Mouse (Mus musculus) hindbrain, embryonic 16.5 days (tissue): ENCODE measurements around the gene 3830406C13Rik. TPM values are rescaled to one million over a fixed set of nuclear protein-coding genes. Genes with fewer than 3 reads are reported as not detected.
A peak's percentile ranks its signal among the peaks of the same experiment; 100 is the strongest.

Source experiments
- ATAC-seq: fragments of 200-750 bp; cut with Nextera tagmentation; 2 replicates; pipeline ENCODE4 v1.8.0; 2017; ENCODE audit warnings: moderate TSS enrichment, moderate library complexity
- H3K27ac ChIP-seq: fragments of 300-500 bp; sonication (generic); 2 replicates; pipeline ENCODE4 v1.5.1; 2014; ENCODE audit warnings: low read depth, mild to moderate bottlenecking, control low read depth, low read length, moderate library complexity
- H3K27me3 ChIP-seq: fragments of 300-500 bp; sonication (generic); replicated peaks from 2 replicates; pipeline ENCODE4 v1.6.1; 2014; ENCODE audit warnings: low read length; ENCODE audit not compliant: control insufficient read depth, insufficient read depth
- H3K36me3 ChIP-seq: fragments of 300-500 bp; sonication (generic); 2 replicates; pipeline ENCODE4 v1.6.1; 2014; ENCODE audit warnings: mild to moderate bottlenecking, low read length, moderate library complexity, mixed read lengths; ENCODE audit not compliant: control insufficient read depth, insufficient read depth
- H3K4me1 ChIP-seq: fragments of 300-500 bp; sonication (generic); 2 replicates; pipeline ENCODE4 v1.6.1; 2014; ENCODE audit warnings: low read depth, low read length; ENCODE audit not compliant: control insufficient read depth, insufficient read depth
- H3K4me2 ChIP-seq: fragments of 300-500 bp; sonication (generic); 2 replicates; pipeline ENCODE4 v1.6.1; 2014; ENCODE audit warnings: mild to moderate bottlenecking, low read length, control low read depth, moderate library complexity
- H3K4me3 ChIP-seq: fragments of 300-500 bp; sonication (generic); 2 replicates; pipeline ENCODE4 v1.5.1; 2014; ENCODE audit warnings: mild to moderate bottlenecking, low read length, control low read depth, moderate library complexity
- H3K9ac ChIP-seq: fragments of 300-500 bp; sonication (generic); 2 replicates; pipeline ENCODE4 v1.6.1; 2014; ENCODE audit warnings: low read depth, mild to moderate bottlenecking, control low read depth, low read length, moderate library complexity
- H3K9me3 ChIP-seq: fragments of 300-500 bp; sonication (generic); 2 replicates; pipeline ENCODE4 v1.6.1; 2014; ENCODE audit warnings: mild to moderate bottlenecking, low read length, moderate library complexity; ENCODE audit not compliant: control insufficient read depth
- WGBS: fragments of 180-500 bp; shearing (Covaris S2); extraction: QIAGEN DNeasy Blood & Tissue Kit; methylation state at CpG from one replicate; pipeline ENCODE4 v1.1.7; 2014; 5-methylcytosine and 5-hydroxymethylcytosine counted together
- polyA plus RNA-seq: library from polyadenylated mRNA; unstranded; fragments of >200 nt; fragmentation: Nextera tagmentation; extraction: Ambion mirVana; gene quantifications from 2 replicates; pipeline ENCODE4 v1.2.1, GENCODE M21; 2015

Gene 3830406C13Rik
- polyA plus RNA-seq, 1 experiment from 2014 or later, result 42.3 TPM

- Histone ChIP-seq H3K9me3 (no peaks in the 10 kb centered on the region), H3K4me3 (no peak overlapping the region), H3K4me1 (peaks cover 11% of the 10 kb centered on the region), H3K27me3 (peaks cover 53% of the 10 kb centered on the region), H3K9ac (no peak overlapping the region), H3K4me2 (peak overlapping the region; percentile 9; the same call in 1 of the 2 replicates), H3K27ac (no peak overlapping the region), H3K36me3 (no peaks in the 10 kb centered on the region)
- 1% methylated on average over 42 of the region's 42 CpGs for WGBS
- 0 out of 2 replicates have a peak, but pooled peaks have one; percentile 21 for ATAC-seq
These were observed 57.3 kb downstream of the 3830406C13Rik start for GRCm38 (mm10) chr14:12341075-12341788.

DNA sequence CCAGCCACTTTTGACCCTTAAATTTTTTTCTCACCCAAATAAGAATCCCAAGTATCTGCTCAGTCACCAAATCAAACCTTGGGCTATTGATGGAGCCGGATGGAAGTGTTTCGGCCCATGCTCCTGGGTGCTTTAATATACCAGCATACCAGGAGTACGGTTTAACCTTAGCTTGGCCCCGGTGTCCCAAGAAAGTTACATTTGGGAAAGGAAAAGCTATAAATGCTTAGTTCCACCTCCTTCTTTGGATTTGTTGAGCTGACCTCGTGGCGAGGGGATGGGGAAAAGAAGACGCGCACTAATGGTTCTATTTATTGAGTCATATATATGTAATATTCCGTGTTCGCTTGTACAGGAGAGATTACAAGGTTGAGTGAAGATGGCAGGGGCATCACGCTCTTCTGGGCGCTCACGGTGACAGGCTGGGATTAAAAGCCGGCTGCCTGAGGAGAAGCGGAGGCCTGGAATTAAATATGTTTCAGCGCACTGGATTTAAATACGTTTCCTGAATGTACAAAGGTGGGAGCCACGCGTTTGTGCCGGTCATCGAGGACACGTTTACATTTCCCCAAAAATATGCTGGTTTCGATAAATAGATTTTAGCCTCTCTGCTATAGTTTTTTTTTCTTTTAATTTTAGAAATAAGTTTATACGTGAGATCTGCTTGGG, 58.0 kb downstream of the 3830406C13Rik start:
- H3K27me3 ChIP-seq, result peaks cover 56% of the 10 kb centered on the region
- H3K9ac ChIP-seq, result no peak overlapping the region
- ATAC-seq, result no peak
- H3K27ac ChIP-seq, result no peak overlapping the region
- 5% methylated on average over 24 of the region's 24 CpGs for WGBS
- no peak overlapping the region for H3K4me3 ChIP-seq
- H3K4me2 ChIP-seq, result no peak overlapping the region
- peaks cover 12% of the 10 kb centered on the region for H3K4me1 ChIP-seq
- no peaks in the 10 kb centered on the region for H3K36me3 ChIP-seq
- H3K9me3 ChIP-seq, result no peaks in the 10 kb centered on the region

- WGBS, result 3% methylated on average over 23 of the region's 23 CpGs
- no peaks in the 10 kb centered on the region for H3K9me3 ChIP-seq
- no peak overlapping the region for H3K27ac ChIP-seq
- H3K27me3 ChIP-seq, result peaks cover 54% of the 10 kb centered on the region
- no peaks in the 10 kb centered on the region for H3K36me3 ChIP-seq
- no peak overlapping the region for H3K4me2 ChIP-seq
- peaks cover 12% of the 10 kb centered on the region for H3K4me1 ChIP-seq
- no peak for ATAC-seq
- no peak overlapping the region for H3K4me3 ChIP-seq
- H3K9ac ChIP-seq, result no peak overlapping the region
These were observed 58.6 kb downstream of the 3830406C13Rik start for GRCm38 (mm10) chr14:12342458-12343131.

DNA sequence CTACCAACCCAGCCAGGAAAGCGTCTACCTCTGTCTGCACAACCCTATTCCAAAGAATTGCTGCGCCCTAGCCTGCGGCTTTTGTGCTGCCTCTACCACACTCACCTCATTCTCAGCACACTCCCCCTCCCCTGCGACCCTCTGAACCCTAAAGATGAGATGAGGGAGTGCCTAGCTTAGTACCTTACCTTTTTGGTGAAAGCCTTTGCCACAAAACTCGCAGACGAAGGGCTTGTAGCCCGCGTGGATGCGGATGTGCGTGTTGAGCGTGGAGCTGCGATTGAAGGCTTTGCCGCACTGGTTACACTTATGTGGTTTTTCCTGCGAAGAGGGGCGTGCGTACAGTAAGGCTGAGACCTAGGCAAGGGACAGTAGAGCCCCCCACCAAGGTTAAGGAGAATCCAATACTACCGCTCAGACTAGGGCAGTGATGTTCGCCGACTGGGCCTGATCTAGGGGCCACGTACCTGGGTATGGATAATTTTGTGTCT, 59.5 kb downstream of the 3830406C13Rik start:
- no peaks in the 10 kb centered on the region for H3K9me3 ChIP-seq
- no peak overlapping the region for H3K9ac ChIP-seq
- H3K27me3 ChIP-seq, result peaks cover 51% of the 10 kb centered on the region
- ATAC-seq, result no peak
- no peaks in the 10 kb centered on the region for H3K36me3 ChIP-seq
- peaks cover 12% of the 10 kb centered on the region for H3K4me1 ChIP-seq
- no peak overlapping the region for H3K27ac ChIP-seq
- H3K4me2 ChIP-seq, result no peak overlapping the region
- no peak overlapping the region; the same call in 1 of the 2 replicates for H3K4me3 ChIP-seq
- 2% methylated on average over 20 of the region's 20 CpGs for WGBS

GRCm38 (mm10) chr14:12344061-12344745, 60.2 kb downstream of the 3830406C13Rik start:
- WGBS, result 4% methylated on average over 24 of the region's 24 CpGs
- Histone ChIP-seq H3K9me3 (no peaks in the 10 kb centered on the region), H3K27ac (no peak overlapping the region), H3K4me1 (peaks cover 12% of the 10 kb centered on the region), H3K36me3 (no peaks in the 10 kb centered on the region), H3K9ac (no peak overlapping the region; the same call in 1 of the 2 replicates), H3K27me3 (peaks cover 54% of the 10 kb centered on the region), H3K4me3 (no peak overlapping the region; the same call in none of the 2 replicates), H3K4me2 (no peak overlapping the region)
- ATAC-seq, result no peak

DNA sequence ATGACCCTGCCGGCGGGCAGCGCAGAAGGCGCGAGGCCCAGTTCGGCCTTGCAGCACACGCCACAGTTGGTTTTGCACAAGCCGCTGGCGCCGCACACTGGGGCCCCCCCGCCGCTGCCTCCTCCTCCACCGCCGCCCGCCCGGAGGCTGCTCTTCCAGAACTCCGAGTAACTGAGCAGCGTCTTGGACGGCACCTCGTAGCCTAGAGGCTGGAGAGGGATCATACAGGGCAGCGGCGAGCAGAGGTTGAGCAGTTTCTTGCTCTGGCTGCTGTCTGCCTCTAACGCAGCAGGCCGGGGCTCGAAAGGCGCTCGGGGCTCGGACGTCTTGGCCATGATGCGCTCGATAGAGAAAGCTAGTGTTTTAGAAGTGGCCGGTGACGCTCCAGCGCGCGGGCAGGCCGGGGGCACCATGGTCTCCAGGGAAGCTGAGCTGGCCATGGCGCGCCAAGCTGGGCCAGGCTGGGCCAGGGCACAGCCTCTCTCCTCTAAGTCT, 60.8 kb downstream of the 3830406C13Rik start:
- WGBS, result under 1% methylated on average over 39 of the region's 39 CpGs

GRCm38 (mm10) chr14:12345241-12345921, 61.4 kb downstream of the 3830406C13Rik start:
- Histone ChIP-seq H3K4me1 (peaks cover 12% of the 10 kb centered on the region), H3K4me2 (no peak overlapping the region), H3K27me3 (peaks cover 47% of the 10 kb centered on the region), H3K9ac (no peak overlapping the region), H3K27ac (no peak overlapping the region), H3K9me3 (no peaks in the 10 kb centered on the region), H3K4me3 (peak overlapping the region; percentile 21), H3K36me3 (no peaks in the 10 kb centered on the region)
- WGBS, result under 1% methylated on average over 40 of the region's 40 CpGs
- no peak for ATAC-seq

More for the DNA sequence above, 60.8 kb downstream of the 3830406C13Rik start:
- peaks cover 12% of the 10 kb centered on the region for H3K4me1 ChIP-seq
- H3K9ac ChIP-seq, result no peak overlapping the region; the same call in 1 of the 2 replicates
- H3K36me3 ChIP-seq, result no peaks in the 10 kb centered on the region
- H3K4me3 ChIP-seq, result peak overlapping the region; percentile 21
- H3K4me2 ChIP-seq, result peak overlapping the region; percentile 33
- no peak for ATAC-seq
- H3K27ac ChIP-seq, result no peak overlapping the region
- peaks cover 51% of the 10 kb centered on the region for H3K27me3 ChIP-seq
- H3K9me3 ChIP-seq, result no peaks in the 10 kb centered on the region
